Mouse (Mus musculus) limb, embryonic 13.5 days (tissue): ENCODE data around the gene Adnp. TPM values are rescaled to one million over a fixed set of nuclear protein-coding genes. Genes with fewer than 3 reads are reported as not detected.

Experiments used
- ATAC-seq: fragments of 200-750 bp; cut with Nextera tagmentation; 2 replicates; pipeline ENCODE4 v1.8.0; 2017; ENCODE audit warnings: low read depth, moderate number of reproducible peaks, moderate TSS enrichment; ENCODE audit not compliant: low FRiP score
- H3K27ac ChIP-seq: fragments of 300-500 bp; sonication (generic); 2 replicates; pipeline ENCODE4 v1.5.1; 2015; ENCODE audit warnings: inconsistent platforms, mild to moderate bottlenecking, moderate library complexity
- H3K27me3 ChIP-seq: fragments of 300-500 bp; sonication (generic); 2 replicates; pipeline ENCODE4 v1.6.1; 2015; ENCODE audit warnings: mild to moderate bottlenecking, inconsistent platforms
- H3K36me3 ChIP-seq: fragments of 300-500 bp; sonication (generic); 2 replicates; pipeline ENCODE4 v1.6.1; 2015; ENCODE audit warnings: inconsistent platforms, mild to moderate bottlenecking, moderate library complexity
- H3K4me1 ChIP-seq: fragments of 300-500 bp; sonication (generic); 2 replicates; pipeline ENCODE4 v1.6.1; 2015; ENCODE audit warnings: inconsistent platforms
- H3K4me2 ChIP-seq: fragments of 300-500 bp; sonication (generic); replicated peaks from 2 replicates; pipeline ENCODE4 v1.6.1; 2015; ENCODE audit warnings: inconsistent platforms, mild to moderate bottlenecking, moderate library complexity
- H3K4me3 ChIP-seq: fragments of 300-500 bp; sonication (generic); 2 replicates; pipeline ENCODE4 v1.5.1; 2015; ENCODE audit warnings: moderate library complexity, mild to moderate bottlenecking, inconsistent platforms
- H3K9ac ChIP-seq: fragments of 300-500 bp; sonication (generic); 2 replicates; pipeline ENCODE4 v1.6.1; 2015; ENCODE audit warnings: mild to moderate bottlenecking, inconsistent platforms
- H3K9me3 ChIP-seq: fragments of 300-500 bp; sonication (generic); 2 replicates; pipeline ENCODE4 v1.6.1; 2016; ENCODE audit warnings: inconsistent platforms
- WGBS: fragments of 180-500 bp; shearing (Covaris S2); methylation state at CpG from one replicate; pipeline ENCODE4 v1.1.7; 2015; 5-methylcytosine and 5-hydroxymethylcytosine counted together
- microRNA-seq: library from miRNA; unstranded; fragments of <30 nt; microRNA quantifications from one replicate; pipeline ENCODE4, GENCODE M21; 2016
- polyA plus RNA-seq: library from polyadenylated mRNA; unstranded; fragments of >200 nt; fragmentation: Nextera tagmentation; extraction: Ambion mirVana; gene quantifications from 2 replicates; pipeline ENCODE4 v1.2.1, GENCODE M21; 2015

Adnp gene
- polyA plus RNA-seq, 1 experiment from 2014 or later: 3.1 TPM

DNA sequence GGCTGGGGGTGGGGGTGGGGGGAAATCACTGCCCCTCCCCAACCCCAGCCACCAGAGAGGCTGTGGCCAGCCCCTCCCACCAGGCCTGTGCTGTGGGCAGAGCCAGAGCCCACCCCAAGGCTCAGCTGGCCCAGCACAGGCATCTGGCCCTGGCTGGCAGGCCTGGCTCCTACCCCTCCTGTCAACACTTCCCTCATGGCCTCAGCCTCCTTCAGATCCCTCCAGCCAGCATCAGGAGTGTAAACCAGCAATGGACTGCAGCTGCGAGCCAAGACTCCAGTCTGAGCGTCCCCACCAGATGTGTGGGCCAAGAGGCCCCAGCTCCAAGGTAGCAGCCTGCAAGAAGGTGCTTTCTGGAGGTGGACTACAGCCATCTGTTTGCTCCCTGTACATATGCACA, 61.5 kb downstream of the Adnp start:
- no peaks in the 10 kb centered on the region for H3K9me3 ChIP-seq
- no peaks in the 10 kb centered on the region for H3K36me3 ChIP-seq
- 0 out of 2 replicates have a peak overlapping the region, but pooled peaks have one; percentile 31 for H3K9ac ChIP-seq
- H3K4me2 ChIP-seq: no peak overlapping the region
- WGBS: 11% methylated on average over 2 of the region's 2 CpGs
- no peaks in the 10 kb centered on the region for H3K27me3 ChIP-seq
- peak overlapping the region; percentile 80 for H3K27ac ChIP-seq
- H3K4me3 ChIP-seq: no peak overlapping the region
- peak; percentile 81 for ATAC-seq
- peaks cover 15% of the 10 kb centered on the region for H3K4me1 ChIP-seq

DNA sequence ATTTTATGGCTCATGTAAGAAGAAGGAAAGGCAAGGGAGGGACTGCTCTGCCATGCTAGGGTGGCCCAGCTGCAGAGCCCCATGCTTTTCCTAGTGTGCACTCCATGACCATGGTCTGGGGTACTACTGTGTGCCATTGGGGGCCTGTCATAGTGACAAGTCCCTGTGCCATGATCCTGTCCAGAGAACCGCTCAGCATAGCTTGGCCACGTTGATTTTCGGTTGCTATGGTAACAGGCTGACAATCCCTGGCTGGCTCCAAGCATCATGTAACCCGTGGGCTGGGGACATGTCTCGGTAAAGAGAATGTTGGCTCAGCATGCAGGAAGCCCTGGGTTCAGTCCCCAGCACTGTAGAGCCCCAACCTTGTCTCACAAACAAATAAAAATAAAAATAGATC, 63.1 kb downstream of the Adnp start:
- Histone ChIP-seq H3K27ac (no peak overlapping the region), H3K4me2 (no peak overlapping the region), H3K9me3 (no peaks in the 10 kb centered on the region), H3K4me1 (peaks cover 15% of the 10 kb centered on the region), H3K4me3 (no peak overlapping the region), H3K36me3 (no peaks in the 10 kb centered on the region), H3K27me3 (no peaks in the 10 kb centered on the region), H3K9ac (no peak overlapping the region)
- 55% methylated on average over 5 of the region's 5 CpGs for WGBS
- no peak for ATAC-seq

DNA sequence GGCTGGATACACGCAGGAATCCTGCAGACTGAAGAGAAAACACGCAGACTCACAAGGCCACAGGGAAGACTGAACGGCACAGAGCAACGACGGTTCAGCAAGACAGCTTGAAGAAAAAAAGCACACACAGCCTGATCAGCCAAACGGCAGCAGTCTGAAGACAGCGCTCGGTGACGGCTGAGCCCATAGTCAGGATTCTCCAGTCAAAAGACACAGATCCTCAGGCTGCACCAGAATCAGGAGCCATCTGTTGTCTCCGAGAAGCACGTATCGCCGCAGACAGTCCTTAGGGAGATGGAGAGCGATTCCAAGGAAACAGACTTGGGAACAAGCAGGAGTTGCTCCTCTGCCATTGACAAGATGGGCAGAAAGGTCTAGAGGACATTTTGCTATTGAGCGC, 69.8 kb downstream of the Adnp start:
- no peak overlapping the region for H3K4me3 ChIP-seq
- H3K4me2 ChIP-seq: no peak overlapping the region
- no peak overlapping the region for H3K27ac ChIP-seq
- H3K36me3 ChIP-seq: no peaks in the 10 kb centered on the region
- H3K9ac ChIP-seq: no peak overlapping the region
- no peaks in the 10 kb centered on the region for H3K4me1 ChIP-seq
- no peak for ATAC-seq
- H3K9me3 ChIP-seq: no peaks in the 10 kb centered on the region
- no peaks in the 10 kb centered on the region for H3K27me3 ChIP-seq
- WGBS: 79% methylated on average over 15 of the region's 15 CpGs

Small RNAs within 50 kb of the gene (microRNA-seq; reads per million reads assigned to microRNA genes)
- not detected for gene Gm24561

Other genes starting within 250 kb of the Adnp start
- gene Ripor3, start 196.5 kb downstream of the Adnp start, polyA plus RNA-seq: 2.6 and 2.8 TPM in 2 replicates
- 2.7 and 3.7 TPM in 2 replicates for gene Pard6b, start 126.1 kb downstream of the Adnp start, polyA plus RNA-seq
- gene Gm20716, start 23.3 kb upstream of the Adnp start, polyA plus RNA-seq: 24.5 and 27.1 TPM in 2 replicates
- 85.3 and 91.5 TPM in 2 replicates for gene Dpm1, start 23.5 kb upstream of the Adnp start, polyA plus RNA-seq
- 6.7 and 7.0 TPM in 2 replicates for gene Mocs3, start 23.5 kb upstream of the Adnp start, polyA plus RNA-seq
- gene Kcng1, start 74.6 kb upstream of the Adnp start, polyA plus RNA-seq: 1.3 and 1.8 TPM in 2 replicates